Mouse (Mus musculus) kidney, embryonic 14.5 days (tissue): ENCODE data around the gene Zfp286. TPM values are rescaled to one million over a fixed set of nuclear protein-coding genes. Genes with fewer than 3 reads are reported as not detected.

Source experiments
- ATAC-seq: fragments of 200-750 bp; cut with Nextera tagmentation; 2 replicates; pipeline ENCODE4 v1.8.0; 2017; ENCODE audit warnings: moderate number of reproducible peaks, mild to moderate bottlenecking, moderate TSS enrichment, moderate library complexity; ENCODE audit not compliant: low FRiP score, low TSS enrichment
- H3K27ac ChIP-seq: fragments of 300-500 bp; sonication (generic); 2 replicates; pipeline ENCODE4 v1.5.1; 2014; ENCODE audit warnings: low read depth, mild to moderate bottlenecking, low read length, moderate library complexity, mixed read lengths
- H3K27me3 ChIP-seq: fragments of 300-500 bp; sonication (generic); 2 replicates; pipeline ENCODE4 v1.6.1; 2014; ENCODE audit warnings: mild to moderate bottlenecking, low read length; ENCODE audit not compliant: control insufficient read depth, insufficient read depth
- H3K36me3 ChIP-seq: fragments of 300-500 bp; sonication (generic); 2 replicates; pipeline ENCODE4 v1.6.1; 2014; ENCODE audit warnings: low read length, mixed read lengths; ENCODE audit not compliant: control insufficient read depth, insufficient read depth
- H3K4me1 ChIP-seq: fragments of 300-500 bp; sonication (generic); 2 replicates; pipeline ENCODE4 v1.6.1; 2014; ENCODE audit warnings: low read length, mixed read lengths; ENCODE audit not compliant: control insufficient read depth, insufficient read depth
- H3K4me2 ChIP-seq: fragments of 300-500 bp; sonication (generic); replicated peaks from 2 replicates; pipeline ENCODE4 v1.6.1; 2014; ENCODE audit warnings: low read depth, mild to moderate bottlenecking, low read length
- H3K4me3 ChIP-seq: fragments of 300-500 bp; sonication (generic); 2 replicates; pipeline ENCODE4 v1.5.1; 2014; ENCODE audit warnings: mild to moderate bottlenecking, low read length
- H3K9ac ChIP-seq: fragments of 300-500 bp; sonication (generic); 2 replicates; pipeline ENCODE4 v1.6.1; 2014; ENCODE audit warnings: low read depth, mild to moderate bottlenecking, low read length, moderate library complexity
- H3K9me3 ChIP-seq: fragments of 300-500 bp; sonication (generic); 2 replicates; pipeline ENCODE4 v1.6.1; 2016; ENCODE audit warnings: low read length; ENCODE audit not compliant: control insufficient read depth
- WGBS: fragments of 180-500 bp; shearing (Covaris S2); extraction: QIAGEN DNeasy Blood & Tissue Kit; methylation state at CpG from one replicate; pipeline ENCODE4 v1.1.7; 2014; 5-methylcytosine and 5-hydroxymethylcytosine counted together
- polyA plus RNA-seq: library from polyadenylated mRNA; unstranded; fragments of >200 nt; fragmentation: Nextera tagmentation; extraction: Ambion mirVana; gene quantifications from 2 replicates; pipeline ENCODE4 v1.2.1, GENCODE M21; 2014

Gene Zfp286
- polyA plus RNA-seq, 1 experiment from 2014 or later, result 19.7 TPM

GRCm38 (mm10) chr11:62706141-62706540 lies 83.1 kb downstream of the Zfp286 start:
- Histone ChIP-seq H3K36me3 (no peaks in the 10 kb centered on the region), H3K4me1 (no peaks in the 10 kb centered on the region), H3K4me2 (no peak overlapping the region), H3K9ac (no peak overlapping the region), H3K27ac (no peak overlapping the region), H3K4me3 (no peak overlapping the region), H3K27me3 (no peaks in the 10 kb centered on the region), H3K9me3 (no peaks in the 10 kb centered on the region)
- no peak for ATAC-seq
- WGBS, result 79% methylated on average over 2 of the region's 2 CpGs

Other genes with a start within 250 kb of the Zfp286 start
- gene Ubb, start 238.3 kb downstream of the Zfp286 start, polyA plus RNA-seq, result 3,178 and 3,504 TPM in 2 replicates
- gene Trpv2, start 215.0 kb downstream of the Zfp286 start, polyA plus RNA-seq, result 1.2 and 1.4 TPM in 2 replicates
- gene Lrrc75a, start 140.9 kb downstream of the Zfp286 start, polyA plus RNA-seq, result 16.4 and 18.7 TPM in 2 replicates
- 63.4 and 63.8 TPM in 2 replicates for gene Mmgt2, start 140.8 kb downstream of the Zfp286 start, polyA plus RNA-seq
- gene Zfp287, start 57.6 kb downstream of the Zfp286 start, polyA plus RNA-seq, result 5.9 and 10.1 TPM in 2 replicates
- gene Gm10428, start 36.4 kb downstream of the Zfp286 start, polyA plus RNA-seq, result not detected in 2 replicates
- gene Trim16, start 30.8 kb upstream of the Zfp286 start, polyA plus RNA-seq, result 10.5 and 18.6 TPM in 2 replicates
- 0.53 and 0.73 TPM in 2 replicates for gene Fbxw10, start 57.6 kb upstream of the Zfp286 start, polyA plus RNA-seq
- gene Tvp23b, start 90.0 kb upstream of the Zfp286 start, polyA plus RNA-seq, result 62.1 and 62.9 TPM in 2 replicates
- gene Cdrt4, start 161.7 kb upstream of the Zfp286 start, polyA plus RNA-seq, result 0.29 TPM in 1 of 2 replicates, not detected in the other